Mouse (Mus musculus) neutrophil, adult 5-6 weeks (primary cell): ENCODE measurements around the gene Ubash3b. TPM values are rescaled to one million over a fixed set of nuclear protein-coding genes. Genes with fewer than 3 reads are reported as not detected.

ENCODE experiments used
- ATAC-seq: fragments of 151-379, 151-347 bp; 2 replicates; pipeline ENCODE4 v1.8.0; 2017; ENCODE audit warnings: mild to moderate bottlenecking, moderate TSS enrichment; ENCODE audit not compliant: insufficient number of reproducible peaks, poor library complexity, low FRiP score, severe bottlenecking; ENCODE audit errors: extremely low read depth
- total RNA-seq: library from RNA; stranded (forward); fragments of 200-1000 nt; gene quantifications from 2 replicates; pipeline ENCODE4 v1.2.3, GENCODE M21; 2017

Gene Ubash3b
- total RNA-seq, 1 experiment from 2014 or later: 7.1 TPM

DNA sequence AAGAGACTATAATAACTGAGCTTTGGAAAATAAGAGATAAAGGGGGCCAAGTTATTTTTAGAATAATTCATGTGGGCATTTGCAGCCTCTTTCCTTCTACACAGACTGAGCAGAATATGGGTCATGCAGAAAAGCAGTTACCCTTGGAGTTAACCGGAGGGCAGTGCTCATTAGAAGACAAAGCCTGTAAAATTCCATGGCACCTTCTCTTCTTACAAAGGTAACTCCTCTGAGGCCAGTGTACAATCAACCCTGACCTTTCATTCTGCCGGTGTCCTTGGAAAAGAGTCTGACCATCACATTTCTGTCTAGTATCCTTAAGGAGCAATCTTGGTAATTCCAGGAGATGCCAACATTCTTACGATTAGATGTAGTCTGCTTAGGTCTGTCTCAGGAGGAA, 120.1 kb downstream of the Ubash3b start:
- ATAC-seq: no peak

- ATAC-seq: no peak
Observed at GRCm38 (mm10) chr9:41038150-41038664, 123.3 kb downstream of the Ubash3b start.

- no peak for ATAC-seq
Observed at GRCm38 (mm10) chr9:41031590-41032489, 129.7 kb downstream of the Ubash3b start.

DNA sequence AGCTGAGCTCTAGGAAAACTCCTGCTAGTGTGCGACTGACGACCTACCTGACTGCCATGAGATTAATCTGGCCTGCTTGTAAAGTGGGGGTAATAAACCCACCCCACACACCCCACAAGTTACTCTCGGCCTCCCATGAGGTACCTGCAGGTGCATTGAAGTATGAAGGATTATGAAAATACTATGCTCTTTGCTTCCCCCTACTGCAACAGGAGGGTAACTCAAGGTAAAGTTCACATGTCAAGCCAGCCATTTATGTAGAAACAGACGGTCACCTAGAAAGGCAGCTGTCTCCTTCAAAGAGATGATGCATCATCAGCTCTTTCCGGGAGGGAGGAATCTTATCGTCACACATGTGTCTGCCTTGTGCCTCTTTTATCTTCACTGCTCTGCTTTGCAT, 131.7 kb downstream of the Ubash3b start:
- ATAC-seq: no peak

DNA sequence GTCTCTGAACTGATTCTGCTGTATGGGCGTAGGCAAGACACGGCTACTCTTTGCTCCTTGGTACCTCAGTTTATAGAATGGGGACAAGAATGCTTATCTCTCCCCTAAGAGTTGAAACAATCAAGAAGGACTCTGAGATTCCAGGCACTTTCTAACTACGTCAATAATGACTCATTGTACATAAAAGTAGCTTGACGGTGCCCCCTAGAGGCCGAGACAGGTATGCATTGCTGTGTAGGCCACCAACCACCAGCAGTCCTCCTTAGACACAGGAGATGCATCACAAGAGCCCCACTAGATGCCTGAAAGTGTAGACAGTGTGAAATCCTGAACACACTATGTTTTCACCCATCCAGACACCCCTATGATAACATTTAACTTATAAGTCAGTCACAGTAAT, 133.0 kb downstream of the Ubash3b start:
- peak; percentile 62 for ATAC-seq

- ATAC-seq: no peak
Observed at GRCm38 (mm10) chr9:41021690-41022089, 139.8 kb downstream of the Ubash3b start.

DNA sequence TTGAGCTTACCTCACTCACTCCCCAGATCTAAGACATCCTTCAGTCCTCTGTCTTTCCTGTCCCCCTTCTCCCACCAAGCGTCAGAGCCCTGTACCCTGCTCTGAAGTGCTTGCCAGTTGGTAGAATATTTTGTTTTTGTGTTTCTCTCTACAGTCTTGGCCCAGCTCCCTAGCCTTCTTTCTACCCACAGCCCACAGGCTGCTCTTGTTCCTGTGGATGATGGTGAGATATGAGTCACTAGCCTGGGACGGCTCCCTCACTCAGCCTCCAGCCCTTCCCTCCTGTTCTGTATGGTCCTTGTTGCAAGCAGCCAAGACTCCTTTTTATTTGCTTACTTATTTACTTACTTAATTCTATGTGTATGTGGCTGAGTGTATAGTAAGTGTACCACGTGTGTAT, 141.0 kb downstream of the Ubash3b start:
- ATAC-seq: no peak

- no peak for ATAC-seq
Observed at GRCm38 (mm10) chr9:41014512-41014911, 147.0 kb downstream of the Ubash3b start.

DNA sequence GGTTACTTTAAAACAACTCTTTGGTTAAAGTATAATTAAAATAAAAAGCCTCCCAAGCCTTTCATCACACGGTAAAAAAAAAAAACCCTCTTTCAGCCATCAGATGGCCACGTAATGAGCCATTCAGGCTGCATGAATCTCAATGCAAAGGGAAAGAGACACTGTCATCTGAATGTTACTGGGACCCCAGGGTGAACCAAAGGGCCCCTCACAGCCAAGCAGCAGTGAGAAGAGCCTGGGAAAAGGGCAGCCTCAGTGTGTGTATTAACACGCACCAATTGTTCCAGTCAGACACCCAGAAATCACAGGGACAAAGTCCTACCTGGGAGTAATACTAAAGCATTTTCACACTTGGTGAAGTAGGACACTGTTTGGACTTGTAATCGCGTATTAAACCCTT, 149.0 kb downstream of the Ubash3b start:
- ATAC-seq: no peak

- ATAC-seq: no peak
Observed at GRCm38 (mm10) chr9:41011512-41012436, 149.7 kb downstream of the Ubash3b start.

- no peak for ATAC-seq
Observed at GRCm38 (mm10) chr9:41007785-41008184, 153.7 kb downstream of the Ubash3b start.

DNA sequence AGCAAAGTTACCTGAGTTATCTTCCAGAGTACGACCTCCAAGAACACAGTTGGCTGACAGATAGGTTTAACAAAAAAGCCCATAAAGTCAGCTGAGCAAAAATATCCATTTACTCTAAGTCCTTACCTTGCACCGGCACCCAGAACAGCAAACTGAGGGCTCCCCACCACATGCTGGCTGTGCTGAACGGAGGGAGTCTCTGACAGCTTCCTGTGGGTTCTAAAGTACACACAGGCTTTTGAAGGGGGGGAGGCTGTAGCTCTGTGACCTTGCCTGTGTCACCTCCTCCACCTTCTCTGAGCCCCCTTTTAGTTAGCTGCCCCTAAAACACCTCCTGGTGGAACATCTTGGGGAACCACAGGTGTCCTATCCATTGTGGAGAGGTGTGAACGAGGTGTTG, 157.1 kb downstream of the Ubash3b start, which contains the start of gene Crtam:
TSS of gene Crtam (minus strand) at position 214 of the 400 bp plus-strand sequence.
- no peak for ATAC-seq

DNA sequence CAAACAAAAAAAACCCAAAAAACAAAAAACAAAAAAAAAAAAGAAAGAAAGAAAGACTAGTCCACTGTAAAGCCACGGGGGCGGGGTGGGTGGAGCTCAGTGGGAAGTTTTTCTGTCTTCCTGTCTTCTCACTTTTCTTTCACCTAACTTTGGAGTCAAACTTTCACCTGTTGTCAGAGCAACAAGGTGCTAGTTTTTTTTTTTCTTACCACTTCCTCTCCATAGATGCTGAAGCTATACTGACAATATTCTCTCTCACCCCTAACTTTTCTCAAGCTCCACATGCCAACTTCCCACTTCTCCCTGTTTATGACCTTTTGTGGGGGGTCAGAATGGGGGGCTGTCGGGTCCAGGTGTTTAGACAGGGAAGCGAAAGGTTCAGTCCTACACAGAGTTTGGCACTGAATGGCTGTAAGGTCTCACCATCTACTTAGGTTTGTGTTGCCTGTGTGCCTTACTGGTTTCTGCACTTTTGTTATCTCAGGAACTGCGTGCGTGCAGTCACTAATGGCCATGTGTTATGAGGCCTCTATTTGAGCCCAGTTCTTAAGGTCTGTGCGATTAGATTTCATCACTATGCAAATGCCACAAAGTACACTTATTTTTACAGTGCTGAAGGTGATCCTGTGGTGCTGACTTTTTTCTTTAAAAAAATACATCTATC, 164.2 kb downstream of the Ubash3b start:
- ATAC-seq: no peak

- ATAC-seq: no peak
Observed at GRCm38 (mm10) chr9:40994075-40994474, 167.4 kb downstream of the Ubash3b start.

GRCm38 (mm10) chr9:40991511-40991910, 170.0 kb downstream of the Ubash3b start:
- ATAC-seq: no peak

GRCm38 (mm10) chr9:40989940-40990588, 171.4 kb downstream of the Ubash3b start:
- ATAC-seq: 0 out of 2 replicates have a peak, but pooled peaks have one; percentile 41

DNA sequence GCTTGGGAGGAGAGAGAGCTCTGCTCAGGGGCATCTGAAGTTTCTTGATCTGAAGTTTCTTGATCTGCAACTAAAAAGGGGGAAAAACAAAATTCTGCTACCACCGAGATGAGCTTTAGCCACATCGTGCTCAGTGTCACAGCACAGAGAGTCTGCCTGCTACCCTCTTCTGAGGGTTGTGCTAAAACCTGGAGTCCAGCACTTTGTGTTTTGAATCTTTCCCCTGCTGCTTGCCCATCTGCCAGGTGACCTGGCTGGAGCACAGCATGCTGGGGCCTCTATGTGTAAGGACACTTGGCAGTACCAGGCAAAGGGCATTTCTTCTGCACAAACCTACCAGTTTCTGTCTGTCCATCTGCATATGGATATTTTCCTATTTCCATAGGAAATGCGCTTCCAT, 177.2 kb downstream of the Ubash3b start:
- ATAC-seq: no peak

- ATAC-seq: no peak
Observed at GRCm38 (mm10) chr9:40983758-40984157, 177.7 kb downstream of the Ubash3b start.
